Mouse (Mus musculus) bone marrow macrophage, adult 2 months (primary cell): Measurements from ENCODE around the gene Zfp94.

Source experiments
- CTCF ChIP-seq: IDR thresholded peaks from 2 replicates; pipeline ENCODE4 v1.5.1; 2012; ENCODE audit warnings: low read depth, mild to moderate bottlenecking, low read length, moderate library complexity
- POLR2A ChIP-seq: IDR thresholded peaks from 2 replicates; pipeline ENCODE4 v1.6.1; 2012; ENCODE audit warnings: mild to moderate bottlenecking, low read depth, low read length, borderline replicate concordance

DNA sequence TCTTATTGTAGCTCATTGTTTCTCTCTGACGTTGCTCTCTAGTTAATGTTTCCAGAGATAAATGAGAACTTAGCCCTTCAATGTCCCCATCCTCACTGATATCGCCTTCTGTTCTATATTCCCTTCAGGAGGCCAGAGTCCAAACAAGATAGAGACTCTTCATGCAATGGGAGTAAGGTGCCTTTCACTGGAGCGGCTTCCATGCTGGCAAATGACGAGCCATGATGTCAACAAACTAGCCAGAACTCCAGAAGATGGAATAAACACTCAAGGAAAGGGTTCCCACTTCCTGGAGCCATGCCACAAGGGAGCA, 56.5 kb downstream of the Zfp94 start:
- TF ChIP-seq CTCF (no peak), POLR2A (no peak)
